Mouse (Mus musculus): ENCODE results near the gene Dnal1.
A peak's percentile ranks its signal among the peaks of the same experiment; 100 is the strongest.

The Dnal1 gene

GRCm38 (mm10) chr12:84128576-84128975, 14.4 kb downstream of the Dnal1 start:
- no peak for DNase-seq (ENCODE audit: low spot score)

DNA sequence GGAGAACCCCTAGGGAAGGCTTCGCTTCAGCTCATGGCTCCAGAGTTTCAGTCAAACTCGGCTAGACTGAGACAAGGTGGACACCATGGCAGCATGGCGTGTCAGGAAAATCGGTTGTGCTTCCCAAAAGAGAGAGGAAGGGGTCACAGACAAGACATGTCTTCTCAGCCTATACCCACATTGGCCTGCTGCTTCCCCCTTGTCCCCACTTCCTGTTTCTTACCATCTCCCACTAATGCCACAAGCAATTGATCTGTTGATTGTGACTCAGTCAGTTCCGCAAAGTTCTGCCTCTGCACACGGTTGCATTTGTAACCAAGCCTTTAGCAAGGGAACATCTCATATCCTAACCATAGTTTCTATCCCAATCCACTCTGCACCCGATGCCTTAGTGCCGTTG, 15.8 kb downstream of the Dnal1 start:
- no peak for DNase-seq (ENCODE audit: low spot score)

- DNase-seq (ENCODE audit: low spot score): peak; percentile 68
Observed at GRCm38 (mm10) chr12:84132265-84132664, 18.1 kb downstream of the Dnal1 start.

- DNase-seq (ENCODE audit: low spot score): no peak
Observed at GRCm38 (mm10) chr12:84137131-84137530, 23.0 kb downstream of the Dnal1 start.

- DNase-seq (ENCODE audit: low spot score): no peak
Observed at GRCm38 (mm10) chr12:84140135-84140534, 26.0 kb downstream of the Dnal1 start.

GRCm38 (mm10) chr12:84141271-84141670, 27.1 kb downstream of the Dnal1 start:
- no peak for DNase-seq (ENCODE audit: low spot score)

GRCm38 (mm10) chr12:84142281-84143050, 28.3 kb downstream of the Dnal1 start:
- DNase-seq (ENCODE audit: low spot score): peak; percentile 70

DNA sequence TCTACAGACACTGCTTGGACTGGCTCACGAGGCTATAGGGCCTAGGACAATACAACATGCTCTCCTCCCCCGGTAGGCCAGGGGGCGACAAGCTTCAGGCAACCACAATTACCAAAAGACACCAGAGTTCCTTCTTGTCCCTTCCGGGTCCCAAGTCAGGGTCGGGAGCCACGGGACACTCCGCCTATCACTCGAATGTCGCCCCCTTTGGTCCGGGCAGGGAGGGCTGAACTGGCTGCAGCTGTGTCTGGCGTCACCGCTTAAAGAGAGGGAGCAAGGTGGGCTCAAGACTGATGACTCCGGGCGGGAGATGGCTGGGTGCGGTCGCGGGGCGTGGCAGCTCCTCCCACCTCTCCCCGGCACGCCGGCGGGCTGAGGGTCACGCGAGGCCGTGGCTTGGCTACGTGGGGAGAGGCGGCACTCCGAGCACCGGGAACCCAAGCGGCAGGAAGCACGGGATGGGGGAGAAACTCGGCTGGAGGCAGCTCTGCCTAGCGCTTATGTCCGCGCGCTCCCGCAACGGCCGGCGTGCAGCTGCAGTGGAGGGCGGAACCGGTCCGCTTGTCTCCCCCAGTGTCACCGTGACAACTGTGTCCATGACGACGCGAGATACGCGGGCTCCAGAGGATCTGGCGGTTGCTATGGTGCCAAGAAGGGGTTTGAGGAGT, 33.9 kb downstream of the Dnal1 start, which contains the start of gene Pnma1:
Gene Pnma1, minus strand, starts transcription at position 536 of the 668 bp plus-strand sequence.
- DNase-seq (ENCODE audit: low spot score): peak; percentile 96

DNA sequence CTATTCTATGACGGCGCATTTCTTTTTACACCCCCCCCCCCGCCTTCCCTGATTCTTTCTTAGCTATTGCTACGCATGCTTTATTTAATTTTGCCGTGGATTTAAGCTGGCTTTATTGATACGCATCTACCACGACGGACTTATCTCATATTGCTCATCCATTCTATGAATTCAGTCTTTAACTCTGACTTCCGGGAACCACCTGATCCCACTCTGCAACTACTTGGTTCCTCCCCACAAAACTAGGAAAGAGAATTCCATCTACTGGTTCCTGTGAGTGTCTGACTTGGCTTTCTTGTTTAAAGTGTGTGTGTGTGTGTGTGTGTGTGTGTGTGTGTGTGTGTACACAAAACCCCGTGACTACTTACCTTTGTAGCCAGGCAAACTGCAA, 34.5 kb downstream of the Dnal1 start:
- DNase-seq (ENCODE audit: low spot score): no peak

DNA sequence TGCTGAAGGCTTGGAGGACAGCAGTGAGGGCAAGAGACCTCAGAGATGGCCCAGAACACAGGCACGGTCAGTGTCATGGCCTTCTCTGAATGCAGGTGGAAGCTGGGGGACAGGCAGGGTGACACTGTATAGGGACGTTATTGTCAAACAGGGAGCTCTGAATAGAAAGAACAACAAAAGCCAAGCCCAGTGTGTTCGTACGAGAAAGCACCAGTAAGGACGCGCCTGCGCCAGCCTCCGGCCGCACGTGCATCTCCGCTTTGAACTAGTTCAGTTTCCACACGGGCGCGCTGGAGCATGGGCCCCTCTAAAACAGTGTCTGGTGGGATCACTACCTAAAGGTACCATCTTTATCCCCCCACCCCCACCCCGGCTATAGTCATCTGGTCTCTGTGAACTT, 35.8 kb downstream of the Dnal1 start:
- DNase-seq (ENCODE audit: low spot score): no peak

GRCm38 (mm10) chr12:84150976-84151375, 36.8 kb downstream of the Dnal1 start:
- DNase-seq (ENCODE audit: low spot score): no peak

GRCm38 (mm10) chr12:84151911-84152310, 37.7 kb downstream of the Dnal1 start:
- DNase-seq (ENCODE audit: low spot score): no peak

DNA sequence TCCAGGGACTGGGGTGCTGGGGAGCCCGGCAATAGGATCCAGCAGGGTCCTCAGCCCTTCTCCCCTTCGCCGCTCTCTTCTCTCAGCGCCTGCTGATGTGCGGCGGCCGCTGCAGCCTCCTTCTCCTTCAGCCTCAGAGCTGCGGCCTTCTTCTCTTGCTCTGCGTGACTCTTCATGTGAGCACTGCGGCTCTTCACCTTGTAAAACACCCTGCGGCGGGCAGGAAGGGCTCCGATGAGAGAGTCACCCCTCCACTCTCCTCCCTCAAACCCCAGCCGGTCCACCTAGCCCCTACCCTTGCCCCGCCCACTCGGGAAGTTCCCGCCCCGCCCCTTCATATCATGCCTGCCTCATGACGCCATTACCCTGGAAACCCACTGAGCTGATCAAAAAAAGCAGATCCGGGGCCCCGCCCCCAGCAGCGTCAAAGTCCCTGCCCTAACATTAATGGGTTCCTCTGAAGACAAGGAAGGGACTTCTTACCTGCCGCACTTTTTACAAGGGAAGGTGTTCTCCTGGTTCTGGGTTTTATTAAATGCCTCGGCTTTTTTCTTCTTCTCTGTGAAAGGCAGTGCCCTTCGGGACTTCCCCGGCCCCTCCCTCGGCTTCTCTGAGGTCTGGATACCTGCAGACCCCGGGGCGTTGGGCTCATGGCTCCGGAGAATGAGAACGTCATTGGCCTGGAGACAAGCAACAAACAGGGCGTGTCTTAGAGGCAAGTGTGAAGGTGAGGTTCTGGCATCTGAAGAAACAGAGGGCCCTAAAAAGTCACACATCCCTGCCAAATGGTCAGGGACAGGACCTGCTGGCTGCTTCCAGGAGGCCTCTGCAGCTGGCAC, 38.4 kb downstream of the Dnal1 start:
- no peak for DNase-seq (ENCODE audit: low spot score)

- no peak for DNase-seq (ENCODE audit: low spot score)
Observed at GRCm38 (mm10) chr12:84153414-84153813, 39.2 kb downstream of the Dnal1 start.

GRCm38 (mm10) chr12:84154786-84155522, 40.8 kb downstream of the Dnal1 start:
- no peak for DNase-seq (ENCODE audit: low spot score)

DNA sequence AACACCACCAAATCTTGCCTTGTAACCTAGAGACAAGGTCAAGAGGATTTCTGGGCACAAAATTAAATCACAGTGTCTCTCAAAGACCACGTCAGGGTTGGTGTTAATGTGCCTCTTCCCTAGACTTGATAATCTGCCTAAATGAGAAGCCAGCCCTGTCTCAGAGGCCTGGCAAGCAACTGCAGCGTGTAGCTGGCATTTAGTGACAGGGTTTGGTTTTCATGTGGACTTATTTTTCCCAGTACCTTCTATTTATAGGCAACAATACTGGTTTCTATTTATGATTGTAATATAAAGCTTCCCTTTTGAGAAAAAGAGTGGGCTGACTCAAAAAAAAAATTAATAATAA, 41.3 kb downstream of the Dnal1 start:
- no peak for DNase-seq (ENCODE audit: low spot score)

GRCm38 (mm10) chr12:84156210-84156609, 42.0 kb downstream of the Dnal1 start:
- no peak for DNase-seq (ENCODE audit: low spot score)

DNA sequence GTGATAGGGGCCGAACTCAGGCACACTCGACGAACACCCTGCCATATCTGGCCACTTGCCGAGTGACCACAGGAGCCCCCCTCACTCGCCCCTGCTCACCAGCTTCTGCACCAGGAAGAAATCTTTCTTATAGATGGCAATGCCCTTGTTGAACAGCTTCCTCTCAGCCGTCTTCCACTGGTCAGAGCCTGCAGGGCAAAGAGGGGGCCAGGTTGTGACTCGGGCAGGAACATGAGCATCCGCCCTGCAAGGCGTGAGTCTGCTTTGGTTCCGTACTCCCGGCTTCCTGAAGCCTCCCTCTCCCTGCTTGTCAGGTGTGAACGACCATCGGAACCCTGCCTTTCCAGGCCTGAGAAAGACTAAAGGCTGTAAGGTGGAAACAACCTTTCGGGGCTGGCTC, 44.0 kb downstream of the Dnal1 start:
- no peak for DNase-seq (ENCODE audit: low spot score)

DNA sequence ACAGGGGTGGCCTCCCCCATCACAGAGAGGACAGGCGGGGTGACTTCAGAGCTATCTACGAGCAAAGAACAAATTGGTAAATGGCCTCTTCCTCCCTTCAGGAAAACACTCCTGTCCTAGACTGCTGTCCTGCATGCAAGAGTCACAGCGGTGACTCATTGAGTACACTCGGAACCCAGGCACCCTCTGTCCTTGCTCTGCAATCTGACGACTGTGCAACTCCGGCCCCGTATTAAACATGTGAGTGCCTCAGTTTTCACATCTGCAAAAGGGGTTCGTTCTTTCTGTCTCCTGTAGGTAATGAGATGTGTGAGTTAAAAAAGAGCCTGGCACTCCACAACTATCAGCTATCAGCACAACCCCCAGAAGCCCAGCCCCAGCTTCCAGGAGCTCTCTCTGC, 46.3 kb downstream of the Dnal1 start:
- DNase-seq (ENCODE audit: low spot score): no peak

DNA sequence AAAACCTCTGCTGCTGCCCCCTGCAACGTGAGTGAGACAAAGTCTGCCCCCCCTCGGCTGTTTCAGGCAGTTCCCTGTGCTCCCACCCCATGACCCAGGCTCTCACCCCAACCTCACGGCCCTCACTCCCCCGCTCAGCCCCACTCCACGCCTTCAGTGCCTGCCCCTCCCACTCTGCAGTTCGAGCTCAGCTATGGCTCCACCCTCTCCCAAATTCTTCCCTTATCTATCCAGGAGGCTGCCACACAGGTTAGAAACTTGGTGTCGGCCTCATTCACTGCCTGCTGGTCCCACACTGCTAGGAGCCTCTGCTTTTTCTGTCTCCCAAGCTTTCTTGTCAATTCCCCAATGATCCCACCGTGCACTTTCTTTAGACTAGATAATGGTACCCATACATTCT, 47.0 kb downstream of the Dnal1 start:
- no peak for DNase-seq (ENCODE audit: low spot score)

DNA sequence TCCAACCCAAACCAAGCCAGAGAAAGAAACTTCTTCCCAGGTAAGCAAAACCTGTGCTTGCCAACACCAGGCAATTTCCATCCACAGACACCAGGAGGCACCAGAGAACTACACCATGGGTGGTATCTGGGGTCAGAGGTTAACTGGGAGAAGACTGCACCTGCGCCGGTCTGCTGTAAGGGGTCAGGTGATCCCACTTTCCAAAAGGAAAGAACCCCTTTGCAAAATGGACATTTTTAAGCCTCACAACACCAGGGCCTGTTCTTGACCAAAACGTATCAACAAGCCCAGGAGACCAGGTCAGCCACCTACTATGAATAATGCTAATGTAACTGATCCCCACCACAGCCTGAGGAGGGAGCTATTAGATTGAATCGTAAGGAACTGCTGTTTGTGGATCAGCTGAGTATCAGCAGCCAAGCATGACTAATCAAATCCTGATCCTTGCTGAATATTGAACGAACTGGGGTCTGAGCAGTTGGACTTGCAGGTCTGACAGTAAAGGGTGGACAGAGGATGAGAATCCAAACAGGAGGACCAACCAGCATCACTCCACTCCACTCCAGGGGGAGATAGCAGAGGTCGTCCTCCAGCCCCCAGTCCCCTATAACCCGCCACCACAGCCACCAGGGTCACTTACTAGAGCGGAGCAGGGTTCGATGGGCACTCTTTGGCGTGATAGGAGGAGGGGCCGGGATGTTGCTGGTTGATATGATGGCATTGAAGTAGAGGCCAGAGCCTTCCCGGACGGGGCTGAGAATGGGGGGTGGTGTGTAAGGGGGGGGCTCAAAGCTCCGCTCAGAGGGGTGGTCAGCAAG, 47.7 kb downstream of the Dnal1 start:
- DNase-seq (ENCODE audit: low spot score): peak; percentile 59
